Mouse (Mus musculus) heart, embryonic 12.5 days (tissue): ENCODE data around the gene Lmln. TPM values are rescaled to one million over a fixed set of nuclear protein-coding genes. Genes with fewer than 3 reads are reported as not detected.

ENCODE experiments used
- ATAC-seq: fragments of 200-750 bp; cut with Nextera tagmentation; 2 replicates; pipeline ENCODE4 v1.8.0; 2017; ENCODE audit warnings: moderate TSS enrichment, moderate library complexity; ENCODE audit not compliant: insufficient number of reproducible peaks, low FRiP score
- H3K27ac ChIP-seq: fragments of 300-500 bp; sonication (generic); 2 replicates; pipeline ENCODE4 v1.5.1; 2016; ENCODE audit warnings: mild to moderate bottlenecking, moderate library complexity; ENCODE audit not compliant: poor library complexity, severe bottlenecking
- H3K27me3 ChIP-seq: fragments of 300-500 bp; sonication (generic); replicated peaks from 2 replicates; pipeline ENCODE4 v1.6.1; 2016; ENCODE audit warnings: mild to moderate bottlenecking, moderate library complexity
- H3K36me3 ChIP-seq: fragments of 300-500 bp; sonication (generic); 2 replicates; pipeline ENCODE4 v1.6.1; 2016; ENCODE audit warnings: mild to moderate bottlenecking, moderate library complexity
- H3K4me1 ChIP-seq: fragments of 300-500 bp; sonication (generic); replicated peaks from 2 replicates; pipeline ENCODE4 v1.6.1; 2016; ENCODE audit warnings: mild to moderate bottlenecking
- H3K4me2 ChIP-seq: fragments of 300-500 bp; sonication (generic); 2 replicates; pipeline ENCODE4 v1.6.1; 2016; ENCODE audit warnings: mild to moderate bottlenecking, moderate library complexity
- H3K4me3 ChIP-seq: fragments of 300-500 bp; sonication (generic); 2 replicates; pipeline ENCODE4 v1.5.1; 2016; ENCODE audit warnings: mild to moderate bottlenecking
- H3K9ac ChIP-seq: fragments of 300-500 bp; sonication (generic); 2 replicates; pipeline ENCODE4 v1.6.1; 2016; ENCODE audit warnings: mild to moderate bottlenecking, moderate library complexity
- H3K9me3 ChIP-seq: fragments of 300-500 bp; sonication (generic); replicated peaks from 2 replicates; pipeline ENCODE4 v1.6.1; 2016; ENCODE audit warnings: mild to moderate bottlenecking, moderate library complexity
- whole genome bisulfite sequencing: fragments of 180-500 bp; shearing (Covaris S2); methylation state at CpG from one replicate; pipeline ENCODE4 v1.1.7; 2016; 5-methylcytosine and 5-hydroxymethylcytosine counted together
- polyA plus RNA-seq: library from polyadenylated mRNA; unstranded; fragments of >200 nt; fragmentation: Nextera tagmentation; extraction: Ambion mirVana; gene quantifications from 2 replicates; pipeline ENCODE4 v1.2.1, GENCODE M21; 2016

Gene Lmln
- polyA plus RNA-seq, 1 experiment from 2014 or later, result 3.2 TPM

DNA sequence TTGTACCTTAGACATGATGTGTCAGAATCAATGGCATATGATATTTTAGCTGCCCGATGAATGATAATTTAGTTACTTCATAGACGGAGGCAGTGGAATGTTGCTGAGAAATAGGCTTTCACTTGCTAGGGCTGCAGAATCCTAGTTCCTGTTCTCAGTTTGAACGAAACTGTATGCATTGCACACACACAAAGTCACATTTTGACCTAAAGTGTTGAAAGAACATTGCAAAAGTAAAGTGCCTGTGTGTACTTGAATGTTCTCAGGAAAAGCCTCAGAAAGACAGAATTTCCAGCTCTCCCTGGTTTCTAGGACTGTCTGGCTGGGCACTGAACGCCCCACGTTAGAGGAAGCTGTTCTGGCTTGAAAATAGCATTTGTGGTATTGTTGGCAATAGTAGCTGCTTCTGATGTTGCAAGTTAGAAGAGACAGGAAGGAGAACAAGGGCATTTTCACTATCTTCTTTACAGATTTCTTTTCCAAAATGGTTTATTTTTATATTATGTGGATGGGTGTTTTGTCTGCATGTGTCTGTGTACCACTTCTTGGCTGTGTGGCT is 14.8 kb downstream of the Lmln start:
- 77% methylated on average over 5 of the region's 5 CpGs for WGBS

DNA sequence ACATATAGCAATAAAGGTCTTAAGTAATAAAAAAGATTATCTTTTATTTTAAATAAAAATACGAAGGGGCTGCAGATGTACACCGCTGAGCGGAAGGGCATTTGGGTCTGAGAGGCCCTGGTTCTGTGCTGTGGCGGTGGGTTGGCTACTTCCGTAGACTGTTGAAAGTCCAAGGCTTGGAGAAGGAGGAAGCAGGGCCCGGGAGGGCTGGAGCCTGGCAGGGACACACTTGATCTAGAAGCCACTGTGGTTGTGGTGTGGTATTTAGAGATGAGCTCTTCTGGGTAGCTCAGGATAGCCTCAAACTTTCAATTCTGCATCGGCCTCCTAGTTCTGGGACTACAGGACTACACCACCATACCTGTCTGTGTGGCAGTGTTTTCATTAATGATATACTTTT is 17.7 kb downstream of the Lmln start:
- ATAC-seq, result no peak
- H3K9ac ChIP-seq, result no peak overlapping the region
- 90% methylated on average over 7 of the region's 7 CpGs for whole genome bisulfite sequencing

More for the DNA sequence above, 14.8 kb downstream of the Lmln start:
- Histone ChIP-seq H3K36me3 (peaks cover 26% of the 10 kb centered on the region), H3K27me3 (no peaks in the 10 kb centered on the region), H3K27ac (no peak overlapping the region), H3K4me1 (no peaks in the 10 kb centered on the region), H3K9me3 (no peaks in the 10 kb centered on the region), H3K4me2 (no peak overlapping the region), H3K9ac (no peak overlapping the region), H3K4me3 (no peak overlapping the region)
- no peak for ATAC-seq

DNA sequence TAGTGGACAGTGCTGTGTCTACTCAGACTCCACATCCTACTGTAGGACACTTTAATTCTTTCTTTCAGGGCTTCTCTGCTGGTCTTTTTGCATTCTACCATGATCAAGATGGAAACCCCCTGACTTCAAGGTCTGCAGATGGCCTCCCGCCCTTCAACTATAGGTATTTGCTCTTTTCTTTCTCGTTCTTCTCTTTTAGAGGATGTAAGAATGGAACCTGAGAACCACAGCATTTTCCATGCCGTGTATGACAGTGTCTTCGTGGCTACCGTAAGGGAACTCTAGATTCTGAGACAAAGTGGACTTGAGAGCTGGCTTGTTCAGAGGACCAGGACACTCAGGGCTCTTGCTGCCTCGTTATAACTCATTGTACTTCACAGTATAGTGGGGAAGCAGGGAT is 20.6 kb downstream of the Lmln start:
- H3K9me3 ChIP-seq, result 0 out of 2 replicates have a peak, but pooled peaks cover 3% of the 10 kb centered on the region
- H3K9ac ChIP-seq, result no peak overlapping the region
- no peak overlapping the region for H3K4me2 ChIP-seq
- 88% methylated on average over 6 of the region's 6 CpGs for WGBS
- H3K4me3 ChIP-seq, result no peak overlapping the region
- H3K4me1 ChIP-seq, result no peaks in the 10 kb centered on the region
- no peak overlapping the region for H3K27ac ChIP-seq
- ATAC-seq, result no peak
- H3K27me3 ChIP-seq, result no peaks in the 10 kb centered on the region
- H3K36me3 ChIP-seq, result peaks cover 18% of the 10 kb centered on the region

More for the DNA sequence above, 17.7 kb downstream of the Lmln start:
- Histone ChIP-seq H3K4me2 (no peak overlapping the region), H3K4me3 (no peak overlapping the region), H3K27ac (no peak overlapping the region), H3K9me3 (no peaks in the 10 kb centered on the region), H3K27me3 (no peaks in the 10 kb centered on the region), H3K4me1 (no peaks in the 10 kb centered on the region), H3K36me3 (peaks cover 19% of the 10 kb centered on the region)

DNA sequence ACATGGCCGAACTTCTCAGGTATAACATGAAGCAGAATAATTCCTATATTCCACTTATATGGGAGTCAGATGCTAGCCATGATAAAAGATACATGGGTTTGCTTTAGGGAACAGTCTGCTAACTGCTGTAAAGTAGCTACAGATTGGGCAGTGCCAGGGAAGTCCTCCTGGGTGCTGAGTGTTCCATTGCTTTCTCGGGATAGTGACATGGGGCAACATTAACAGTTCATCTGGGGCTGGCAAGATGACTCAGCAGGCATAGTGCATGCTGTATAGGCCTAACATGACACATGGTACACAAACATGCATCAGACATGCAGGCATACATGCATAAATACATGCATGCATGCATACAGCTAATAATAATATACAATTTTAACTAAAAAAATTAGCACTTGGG is 21.7 kb downstream of the Lmln start:
- Histone ChIP-seq H3K27ac (no peak overlapping the region), H3K36me3 (peaks cover 24% of the 10 kb centered on the region), H3K27me3 (no peaks in the 10 kb centered on the region), H3K4me3 (no peak overlapping the region), H3K9me3 (0 out of 2 replicates have a peak, but pooled peaks cover 3% of the 10 kb centered on the region), H3K4me1 (no peaks in the 10 kb centered on the region), H3K9ac (no peak overlapping the region), H3K4me2 (no peak overlapping the region)
- no peak for ATAC-seq
- 82% methylated on average over 2 of the region's 2 CpGs for WGBS

DNA sequence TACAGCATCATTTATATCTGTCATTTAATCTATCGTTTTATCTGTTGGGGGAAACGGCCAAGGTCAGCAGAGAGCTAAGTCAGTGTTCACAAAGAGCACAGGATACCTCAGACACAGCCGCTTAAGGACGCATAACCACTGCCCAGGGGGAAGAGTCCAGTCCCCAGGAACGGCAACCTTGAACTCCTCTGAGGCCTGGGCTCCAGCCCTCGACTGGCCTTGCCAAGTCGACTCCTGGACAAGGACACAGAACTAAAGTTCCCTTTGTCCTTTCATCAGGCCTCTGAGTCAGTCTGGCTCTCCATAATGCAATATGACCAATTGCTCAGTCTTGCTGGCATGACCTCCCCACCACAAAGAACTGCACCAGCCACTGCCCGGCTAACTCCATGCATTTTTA is 23.3 kb downstream of the Lmln start:
- Histone ChIP-seq H3K4me3 (no peak overlapping the region), H3K4me2 (no peak overlapping the region), H3K36me3 (peaks cover 33% of the 10 kb centered on the region), H3K27me3 (no peaks in the 10 kb centered on the region), H3K9me3 (0 out of 2 replicates have a peak, but pooled peaks cover 3% of the 10 kb centered on the region), H3K27ac (no peak overlapping the region), H3K9ac (no peak overlapping the region), H3K4me1 (no peaks in the 10 kb centered on the region)
- 75% methylated on average over 8 of the region's 8 CpGs for WGBS
- ATAC-seq, result no peak

DNA sequence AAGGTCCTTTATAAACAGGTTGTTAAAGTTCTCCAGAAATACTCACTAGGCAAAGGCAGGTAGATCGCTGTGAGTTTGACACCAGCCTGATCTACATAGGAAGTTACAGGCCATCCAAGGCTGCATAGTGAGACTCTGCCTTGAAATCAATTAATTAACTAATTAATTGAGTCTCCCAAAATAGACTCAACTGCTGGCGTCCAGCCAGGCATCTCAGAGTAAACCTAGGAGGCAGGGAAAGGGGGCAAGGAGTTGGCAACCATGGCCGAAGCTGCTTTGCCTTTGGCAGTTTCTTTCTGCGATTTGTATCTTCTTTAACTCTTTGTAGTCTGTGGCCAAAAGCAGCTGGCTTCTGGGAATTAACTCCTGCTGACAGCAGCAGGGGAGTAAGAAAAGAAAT is 51.4 kb downstream of the Lmln start:
- 55% methylated on average over 4 of the region's 4 CpGs for WGBS
- H3K27me3 ChIP-seq, result no peaks in the 10 kb centered on the region
- H3K4me2 ChIP-seq, result no peak overlapping the region
- no peak overlapping the region for H3K9ac ChIP-seq
- H3K9me3 ChIP-seq, result no peaks in the 10 kb centered on the region
- peaks cover 3% of the 10 kb centered on the region; the same call in 1 of the 2 replicates for H3K4me1 ChIP-seq
- H3K27ac ChIP-seq, result no peak overlapping the region
- peaks cover 22% of the 10 kb centered on the region for H3K36me3 ChIP-seq
- no peak overlapping the region for H3K4me3 ChIP-seq
- no peak for ATAC-seq

DNA sequence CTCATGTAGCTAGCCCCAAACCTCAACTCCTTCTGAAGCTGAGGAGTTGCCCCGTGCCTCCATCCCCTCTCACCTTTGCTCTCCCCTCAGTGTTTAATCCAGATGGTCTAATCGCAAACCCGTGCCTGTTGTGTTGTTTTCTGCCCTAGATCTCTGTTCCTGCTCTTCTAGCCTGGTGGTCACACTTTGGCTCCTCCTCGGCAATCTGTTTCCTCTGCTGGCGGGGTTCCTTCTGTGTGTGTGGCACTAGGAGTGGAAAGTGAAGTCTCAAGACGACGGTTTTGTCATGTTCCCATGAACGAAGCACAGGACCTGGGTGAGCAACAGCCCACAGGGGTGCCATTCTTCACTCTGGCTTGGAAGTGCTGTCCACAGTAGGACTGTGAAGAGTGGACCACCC is 61.1 kb downstream of the Lmln start:
- Histone ChIP-seq H3K4me3 (no peak overlapping the region), H3K27ac (peak overlapping the region; percentile 21; the same call in 1 of the 2 replicates), H3K9ac (no peak overlapping the region), H3K36me3 (no peaks in the 10 kb centered on the region), H3K27me3 (no peaks in the 10 kb centered on the region), H3K9me3 (no peaks in the 10 kb centered on the region), H3K4me1 (peaks cover 29% of the 10 kb centered on the region), H3K4me2 (peak overlapping the region; percentile 34)
- WGBS, result 73% methylated on average over 8 of the region's 8 CpGs
- no peak; the same call in 1 of the 2 replicates for ATAC-seq

DNA sequence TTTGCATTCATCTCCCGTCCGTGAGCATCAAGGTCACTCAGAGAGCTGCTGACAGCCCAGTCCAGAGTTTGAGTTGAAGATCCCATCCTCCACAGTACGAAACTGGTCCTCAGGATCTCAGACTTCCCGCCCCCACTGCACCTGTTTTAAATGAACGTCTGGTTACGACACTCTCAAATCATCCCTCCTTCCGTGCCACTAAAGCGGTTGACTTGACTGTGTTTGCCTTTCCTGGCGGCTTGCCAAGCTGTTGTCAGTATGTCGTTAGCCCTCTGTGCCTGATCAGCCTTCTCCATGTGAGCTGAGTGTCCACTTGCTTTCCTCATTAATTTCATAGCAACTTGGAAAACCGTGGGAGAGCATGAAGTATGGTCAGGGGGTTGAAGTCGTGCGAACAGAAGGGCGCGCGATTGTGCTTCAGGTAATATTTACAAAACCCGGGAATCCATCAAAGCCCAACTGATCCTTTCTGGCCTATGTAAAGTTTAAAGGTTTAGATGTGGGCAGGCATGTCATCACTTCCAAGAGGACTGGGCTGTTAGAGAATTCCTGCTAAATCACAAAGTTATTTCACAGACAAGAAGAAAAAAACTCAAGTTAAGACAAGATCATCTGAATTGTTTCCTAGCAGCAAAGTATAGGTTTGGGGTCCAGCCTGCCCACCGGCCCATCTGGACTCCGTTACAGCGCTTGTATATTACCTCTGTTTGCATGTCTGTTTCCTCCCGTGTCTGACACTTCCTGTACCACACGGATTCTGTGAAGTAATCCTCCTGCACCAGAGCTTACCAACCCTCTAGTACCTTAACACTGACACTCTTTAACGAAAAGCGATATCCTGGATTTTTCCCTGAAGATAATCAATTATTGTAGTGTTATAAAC is 61.9 kb downstream of the Lmln start:
- Histone ChIP-seq H3K4me1 (peaks cover 25% of the 10 kb centered on the region), H3K4me2 (peak overlapping the region; percentile 34), H3K9ac (no peak overlapping the region), H3K9me3 (no peaks in the 10 kb centered on the region), H3K4me3 (no peak overlapping the region), H3K36me3 (no peaks in the 10 kb centered on the region), H3K27ac (peak overlapping the region; percentile 21; the same call in 1 of the 2 replicates), H3K27me3 (no peaks in the 10 kb centered on the region)
- ATAC-seq, result peak; percentile 68; the same call in 1 of the 2 replicates
- 52% methylated on average over 24 of the region's 24 CpGs for WGBS

DNA sequence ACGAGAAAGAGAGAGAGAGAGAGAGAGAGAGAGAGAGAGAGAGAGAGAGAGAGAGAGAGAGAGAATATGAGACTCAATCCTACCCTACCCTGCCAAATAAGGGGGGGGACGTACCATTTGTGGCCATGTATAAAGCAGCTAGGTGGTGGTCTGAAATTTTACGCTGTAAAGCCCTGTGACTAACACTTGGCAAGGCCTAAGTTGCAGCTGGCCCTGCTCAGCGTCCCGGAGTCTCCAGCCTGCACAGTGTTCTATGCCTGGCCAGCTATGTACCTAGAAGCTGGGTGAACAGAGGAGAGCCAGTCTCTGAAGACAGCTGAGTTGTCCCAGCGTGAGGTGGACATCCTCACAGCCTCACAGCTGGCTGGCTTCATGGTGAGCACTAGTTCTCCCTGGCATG is 64.7 kb downstream of the Lmln start:
- H3K36me3 ChIP-seq, result no peaks in the 10 kb centered on the region
- H3K27me3 ChIP-seq, result no peaks in the 10 kb centered on the region
- no peak overlapping the region for H3K4me2 ChIP-seq
- H3K9me3 ChIP-seq, result no peaks in the 10 kb centered on the region
- H3K9ac ChIP-seq, result no peak overlapping the region
- no peak overlapping the region for H3K27ac ChIP-seq
- ATAC-seq, result no peak
- H3K4me1 ChIP-seq, result peaks cover 29% of the 10 kb centered on the region
- 83% methylated on average over 6 of the region's 6 CpGs for WGBS
- H3K4me3 ChIP-seq, result no peak overlapping the region

DNA sequence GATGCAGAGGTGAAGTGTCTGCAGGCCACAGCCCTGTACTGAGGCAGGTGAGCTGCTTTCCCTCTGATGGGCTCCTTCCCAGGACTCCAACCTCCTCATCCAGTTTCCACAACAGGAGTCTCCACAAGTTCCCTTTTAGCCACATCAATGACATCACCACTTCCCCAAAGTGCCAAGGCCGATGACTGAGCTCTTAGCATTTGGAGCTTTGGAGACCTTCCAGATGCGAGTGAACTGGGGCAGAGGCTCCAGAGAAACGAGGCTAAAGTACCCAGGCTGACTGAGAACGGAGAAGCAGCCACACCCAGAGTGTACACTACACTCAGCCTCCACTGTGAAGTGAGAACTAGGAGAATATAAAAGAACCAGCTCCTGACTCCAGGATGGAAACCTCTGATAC is 68.4 kb downstream of the Lmln start:
- no peak overlapping the region for H3K4me2 ChIP-seq
- no peaks in the 10 kb centered on the region for H3K27me3 ChIP-seq
- peaks cover 11% of the 10 kb centered on the region for H3K4me1 ChIP-seq
- no peak overlapping the region for H3K27ac ChIP-seq
- H3K36me3 ChIP-seq, result no peaks in the 10 kb centered on the region
- no peak for ATAC-seq
- no peak overlapping the region for H3K9ac ChIP-seq
- 25% methylated on average over 4 of the region's 4 CpGs for WGBS
- no peak overlapping the region for H3K4me3 ChIP-seq
- H3K9me3 ChIP-seq, result no peaks in the 10 kb centered on the region

DNA sequence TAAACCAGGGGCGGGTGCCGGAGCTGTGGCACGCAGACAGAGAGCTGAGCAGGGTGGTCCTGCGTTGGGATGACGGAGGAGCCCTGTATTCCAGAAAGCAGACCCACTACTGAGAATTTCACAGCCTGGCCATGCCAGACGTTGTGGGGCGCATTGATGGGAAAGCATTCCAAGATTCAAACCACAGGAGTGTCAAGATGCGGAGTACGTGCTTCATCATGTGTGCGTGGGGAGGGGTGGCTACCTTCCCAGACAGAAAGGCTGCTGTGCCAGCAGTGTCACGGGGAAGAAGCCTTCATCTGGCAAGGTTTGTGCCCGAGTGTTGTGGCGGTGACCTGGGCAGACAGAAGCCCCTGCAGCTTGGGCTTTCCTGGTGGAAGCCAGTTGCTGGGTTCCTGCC is 70.9 kb downstream of the Lmln start:
- Histone ChIP-seq H3K27me3 (no peaks in the 10 kb centered on the region), H3K9me3 (no peaks in the 10 kb centered on the region), H3K4me1 (0 out of 2 replicates have a peak, but pooled peaks cover 4% of the 10 kb centered on the region), H3K4me3 (no peak overlapping the region), H3K27ac (no peak overlapping the region), H3K4me2 (no peak overlapping the region), H3K36me3 (no peaks in the 10 kb centered on the region), H3K9ac (no peak overlapping the region)
- 74% methylated on average over 13 of the region's 13 CpGs for WGBS
- no peak for ATAC-seq
